Mouse (Mus musculus): ENCODE data around the gene Pfdn2. TPM values are rescaled to one million over a fixed set of nuclear protein-coding genes. Genes with fewer than 3 reads are reported as not detected.
"Not testable (repeated sequence)": the region's sequence is repeated elsewhere in the genome, so short reads cannot be mapped to it uniquely, and the experiment has no call there.

Gene Pfdn2
- total and polyA plus RNA-seq, 2 experiments from 2014 or later, result 9.3 to 94.7 TPM

DNA sequence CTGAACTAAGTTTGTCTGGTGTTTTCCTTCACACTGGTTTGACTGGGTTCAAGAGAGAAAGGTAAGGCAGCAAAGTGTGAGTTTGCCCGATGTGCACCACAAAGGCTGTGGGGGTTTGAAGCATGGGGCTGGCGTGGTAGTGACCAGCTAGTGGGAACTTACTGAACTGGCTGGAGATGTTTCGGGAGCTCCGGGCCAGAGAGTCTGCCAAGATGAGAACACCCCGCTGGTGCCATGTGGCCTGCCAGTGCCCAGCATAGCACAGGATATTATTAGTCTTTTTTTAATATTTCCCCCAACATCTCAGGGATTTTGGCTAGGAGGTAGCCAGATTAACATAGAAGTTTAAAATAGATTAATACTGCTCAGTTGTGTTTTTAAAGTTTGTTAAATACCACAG is 25.3 kb upstream of the Pfdn2 start:
- TF ChIP-seq CTCF (IDR thresholded peaks at IDR 0.05; ENCODE audit: low read depth) (no peak), EP300 (IDR thresholded peaks at IDR 0.05; ENCODE audit: low read depth) (no peak)
- no peaks in the 10 kb centered on the region for H3K9me3 ChIP-seq (replicated peaks; ENCODE audit: control insufficient read depth, low read length)
- ATAC-seq (ENCODE audit: insufficient read depth, low read depth) (no peak), DNase-seq (ENCODE audit: low spot score) (no peak)
- H3K4me1 ChIP-seq (ENCODE audit: control insufficient read depth, insufficient read depth), result no peaks in the 10 kb centered on the region
- no peaks in the 10 kb centered on the region for H3K27me3 ChIP-seq (ENCODE audit: control insufficient read depth, insufficient read depth, low read length)
- peak overlapping the region; percentile 23 for H3K4me3 ChIP-seq (ENCODE audit: low read depth, low read length)
- H3K9ac ChIP-seq (replicated peaks; ENCODE audit: low read depth, low read length), result no peak overlapping the region; the same call in 1 of the 2 replicates
- no peak overlapping the region for H3K27ac ChIP-seq (ENCODE audit: low read depth)
- H3K4me2 ChIP-seq (ENCODE audit: low read depth, low read length), result peak overlapping the region; percentile 51
- WGBS, result 15% methylated on average over 5 of the region's 5 CpGs
- H3K36me3 ChIP-seq (replicated peaks; ENCODE audit: control insufficient read depth, insufficient read depth, low read length), result 0 out of 2 replicates have a peak, but pooled peaks cover 4% of the 10 kb centered on the region

DNA sequence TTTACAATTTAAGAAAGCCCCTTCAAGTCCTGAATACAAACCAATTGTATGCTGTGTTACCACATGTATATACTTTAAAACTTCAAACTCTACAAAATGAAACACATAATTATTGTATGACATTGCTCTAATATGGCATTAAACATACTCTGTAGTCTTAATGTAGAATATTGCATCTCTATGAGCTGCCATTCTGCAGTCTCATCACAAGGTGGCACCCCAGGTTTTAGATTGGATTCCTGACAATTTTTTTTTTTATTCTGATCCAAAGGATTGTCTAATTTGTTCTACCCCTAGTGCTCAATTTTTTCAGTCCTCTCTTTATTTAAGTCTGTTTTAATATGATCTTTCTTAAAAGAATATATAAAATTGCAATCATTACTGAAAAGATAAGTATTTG is 24.1 kb upstream of the Pfdn2 start:
- no peak for TF ChIP-seq EP300 (IDR thresholded peaks at IDR 0.05; ENCODE audit: low read depth)
- TF ChIP-seq CTCF (IDR thresholded peaks at IDR 0.05; ENCODE audit: low read depth), result peak; percentile 64
- ATAC-seq (ENCODE audit: insufficient read depth, low read depth), result no peak

DNA sequence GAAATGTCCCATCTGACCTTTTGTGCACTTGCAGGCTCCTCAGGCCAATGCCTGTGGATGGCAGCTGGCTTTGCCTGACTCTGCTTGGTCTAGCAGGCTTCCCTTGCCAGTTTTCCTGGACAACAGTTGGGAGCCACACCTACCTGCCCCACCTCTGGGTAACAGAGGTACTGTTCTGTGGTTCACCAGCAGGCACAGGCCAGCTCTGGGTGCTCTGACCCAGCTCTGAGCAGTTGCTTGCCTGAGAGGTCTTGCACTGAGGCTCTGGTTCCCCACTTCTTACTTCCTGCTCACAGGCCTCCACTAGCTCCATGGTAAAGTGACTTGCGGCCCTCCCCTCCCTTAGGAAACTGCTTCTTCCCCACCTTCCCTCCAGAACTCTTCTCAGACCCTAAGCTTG is 23.5 kb upstream of the Pfdn2 start:
- no peak overlapping the region for H3K4me2 ChIP-seq (ENCODE audit: low read depth, low read length)
- WGBS, result 84% methylated on average over 1 of the region's 1 CpGs
- DNase-seq (ENCODE audit: low spot score) (no peak), ATAC-seq (ENCODE audit: insufficient read depth, low read depth) (no peak)
- no peaks in the 10 kb centered on the region for H3K4me1 ChIP-seq (ENCODE audit: control insufficient read depth, insufficient read depth)
- no peaks in the 10 kb centered on the region for H3K9me3 ChIP-seq (replicated peaks; ENCODE audit: control insufficient read depth, low read length)
- TF ChIP-seq CTCF (IDR thresholded peaks at IDR 0.05; ENCODE audit: low read depth) (no peak), EP300 (IDR thresholded peaks at IDR 0.05; ENCODE audit: low read depth) (no peak)
- no peaks in the 10 kb centered on the region for H3K27me3 ChIP-seq (ENCODE audit: control insufficient read depth, insufficient read depth, low read length)
- H3K4me3 ChIP-seq (ENCODE audit: low read depth, low read length), result no peak overlapping the region
- H3K27ac ChIP-seq (ENCODE audit: low read depth), result no peak overlapping the region
- 0 out of 2 replicates have a peak, but pooled peaks cover 4% of the 10 kb centered on the region for H3K36me3 ChIP-seq (replicated peaks; ENCODE audit: control insufficient read depth, insufficient read depth, low read length)
- H3K9ac ChIP-seq (replicated peaks; ENCODE audit: low read depth, low read length), result no peak overlapping the region

More for the DNA sequence above, 24.1 kb upstream of the Pfdn2 start:
- Histone ChIP-seq H3K9me3 (replicated peaks; ENCODE audit: control insufficient read depth, low read length) (no peaks in the 10 kb centered on the region), H3K4me3 (ENCODE audit: low read depth, low read length) (no peak overlapping the region), H3K27ac (ENCODE audit: low read depth) (no peak overlapping the region), H3K9ac (replicated peaks; ENCODE audit: low read depth, low read length) (no peak overlapping the region), H3K36me3 (replicated peaks; ENCODE audit: control insufficient read depth, insufficient read depth, low read length) (0 out of 2 replicates have a peak, but pooled peaks cover 4% of the 10 kb centered on the region), H3K27me3 (ENCODE audit: control insufficient read depth, insufficient read depth, low read length) (no peaks in the 10 kb centered on the region), H3K4me2 (ENCODE audit: low read depth, low read length) (no peak overlapping the region), H3K4me1 (ENCODE audit: control insufficient read depth, insufficient read depth) (no peaks in the 10 kb centered on the region)
- DNase-seq (ENCODE audit: low spot score), result peak; percentile 20

DNA sequence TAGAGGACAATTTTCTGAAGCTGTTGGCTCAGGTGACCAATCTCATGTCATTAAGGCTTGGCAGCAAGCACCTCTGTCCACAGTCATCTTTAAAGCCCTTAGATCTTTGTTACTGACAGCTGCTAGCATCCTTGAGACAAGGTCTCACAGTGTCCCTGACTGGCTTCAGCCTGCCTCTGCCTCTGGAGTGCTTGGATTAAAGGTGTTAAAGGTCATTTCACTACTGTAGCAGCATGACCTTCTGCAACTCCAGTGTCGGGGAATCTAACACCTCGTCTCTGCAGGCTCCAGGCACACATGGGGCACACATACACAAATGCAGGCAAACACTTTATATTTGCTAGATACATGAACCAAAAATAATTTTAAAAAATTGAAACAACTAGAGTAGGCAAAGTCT is 19.9 kb upstream of the Pfdn2 start:
- Histone ChIP-seq H3K27ac (ENCODE audit: low read depth) (no peak overlapping the region), H3K4me3 (ENCODE audit: low read depth, low read length) (no peak overlapping the region), H3K9me3 (replicated peaks; ENCODE audit: control insufficient read depth, low read length) (no peaks in the 10 kb centered on the region), H3K36me3 (replicated peaks; ENCODE audit: control insufficient read depth, insufficient read depth, low read length) (0 out of 2 replicates have a peak, but pooled peaks cover 4% of the 10 kb centered on the region), H3K27me3 (ENCODE audit: control insufficient read depth, insufficient read depth, low read length) (no peaks in the 10 kb centered on the region), H3K4me2 (ENCODE audit: low read depth, low read length) (no peak overlapping the region), H3K9ac (replicated peaks; ENCODE audit: low read depth, low read length) (no peak overlapping the region), H3K4me1 (ENCODE audit: control insufficient read depth, insufficient read depth) (peaks cover 17% of the 10 kb centered on the region)
- WGBS, result 65% methylated on average over 2 of the region's 2 CpGs
- DNase-seq (ENCODE audit: low spot score) (no peak), ATAC-seq (ENCODE audit: insufficient read depth, low read depth) (no peak)
- TF ChIP-seq CTCF (IDR thresholded peaks at IDR 0.05; ENCODE audit: low read depth), result no peak
- TF ChIP-seq EP300 (IDR thresholded peaks at IDR 0.05; ENCODE audit: low read depth), result no peak

DNA sequence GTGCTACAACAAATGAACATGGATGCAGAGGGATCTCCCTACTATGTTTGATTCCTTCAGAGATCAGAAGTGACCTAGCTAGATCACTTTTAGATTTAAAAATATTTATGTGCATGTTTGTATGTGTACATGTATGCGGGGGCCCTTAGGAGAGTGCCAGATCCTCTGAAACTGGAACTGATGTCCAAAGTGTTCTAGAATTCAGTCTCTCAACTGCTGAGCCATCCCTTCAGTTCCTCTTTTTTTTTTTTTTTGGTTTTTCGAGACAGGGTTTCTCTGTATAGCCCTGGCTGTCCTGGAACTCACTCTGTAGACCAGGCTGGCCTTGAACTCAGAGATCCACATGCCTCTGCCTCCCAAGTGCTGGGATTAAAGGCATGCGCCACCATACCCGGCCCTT is 18.9 kb upstream of the Pfdn2 start:
- not testable (repeated sequence) for H3K4me3 ChIP-seq (ENCODE audit: low read depth, low read length); H3K9me3 ChIP-seq (replicated peaks; ENCODE audit: control insufficient read depth, low read length); H3K27me3 ChIP-seq (ENCODE audit: control insufficient read depth, insufficient read depth, low read length); H3K27ac ChIP-seq (ENCODE audit: low read depth); H3K4me2 ChIP-seq (ENCODE audit: low read depth, low read length); H3K36me3 ChIP-seq (replicated peaks; ENCODE audit: control insufficient read depth, insufficient read depth, low read length); H3K9ac ChIP-seq (replicated peaks; ENCODE audit: low read depth, low read length); DNase-seq (ENCODE audit: low spot score); ATAC-seq (ENCODE audit: insufficient read depth, low read depth)
- 85% methylated on average over 4 of the region's 4 CpGs for WGBS
- H3K4me1 ChIP-seq (ENCODE audit: control insufficient read depth, insufficient read depth), result peaks cover 23% of the 10 kb centered on the region

DNA sequence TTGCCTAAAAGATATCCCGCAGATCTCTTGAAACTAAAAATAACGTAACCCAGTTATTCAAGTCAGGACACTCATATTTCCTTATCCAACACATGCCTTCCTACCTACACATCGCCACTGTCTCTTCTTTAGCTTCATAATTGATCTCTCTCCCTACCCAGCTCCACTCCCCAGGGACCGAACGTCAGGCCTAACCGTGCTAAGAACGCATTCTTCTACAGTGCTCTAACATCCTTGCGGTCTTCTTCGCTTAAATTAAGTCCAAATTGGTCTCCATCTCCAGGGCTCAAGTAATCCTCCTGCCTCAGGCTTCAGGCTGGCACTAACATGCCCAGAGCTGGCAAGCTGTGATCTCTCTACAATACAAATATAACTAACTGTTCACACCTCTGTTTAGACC is 17.2 kb upstream of the Pfdn2 start:
- Histone ChIP-seq H3K9me3 (replicated peaks; ENCODE audit: control insufficient read depth, low read length) (no peaks in the 10 kb centered on the region), H3K4me3 (ENCODE audit: low read depth, low read length) (peak overlapping the region; percentile 67), H3K4me2 (ENCODE audit: low read depth, low read length) (peak overlapping the region; percentile 70), H3K4me1 (ENCODE audit: control insufficient read depth, insufficient read depth) (peaks cover 31% of the 10 kb centered on the region), H3K27ac (ENCODE audit: low read depth) (peak overlapping the region; percentile 99), H3K36me3 (replicated peaks; ENCODE audit: control insufficient read depth, insufficient read depth, low read length) (peaks cover 4% of the 10 kb centered on the region; the same call in 1 of the 2 replicates), H3K27me3 (ENCODE audit: control insufficient read depth, insufficient read depth, low read length) (no peaks in the 10 kb centered on the region), H3K9ac (replicated peaks; ENCODE audit: low read depth, low read length) (peak overlapping the region; percentile 97)
- ATAC-seq (ENCODE audit: insufficient read depth, low read depth) (no peak), DNase-seq (ENCODE audit: low spot score) (no peak)
- 14% methylated on average over 9 of the region's 9 CpGs for WGBS
- no peak for TF ChIP-seq CTCF (IDR thresholded peaks at IDR 0.05; ENCODE audit: low read depth)
- TF ChIP-seq EP300 (IDR thresholded peaks at IDR 0.05; ENCODE audit: low read depth), result no peak
